Mouse (Mus musculus) forebrain, embryonic 14.5 days (tissue): ENCODE measurements around the gene Tbcc. TPM values are rescaled to one million over a fixed set of nuclear protein-coding genes. Genes with fewer than 3 reads are reported as not detected.

Experiments used
- ATAC-seq: fragments of 200-750 bp; cut with Nextera tagmentation; 2 replicates; pipeline ENCODE4 v1.8.0; 2017; ENCODE audit warnings: mild to moderate bottlenecking, moderate library complexity
- DNase-seq: peaks from one replicate; pipeline ENCODE4 v3.0.0-alpha.2; 2015; ENCODE audit warnings: low spot score
- H3K27ac ChIP-seq: fragments of 300-500 bp; sonication (generic); 2 replicates; pipeline ENCODE4 v1.5.1; 2014; ENCODE audit warnings: low read depth, mild to moderate bottlenecking, control low read depth, low read length, moderate library complexity
- H3K27me3 ChIP-seq: fragments of 300-500 bp; sonication (generic); replicated peaks from 2 replicates; pipeline ENCODE4 v1.6.1; 2014; ENCODE audit warnings: low read length, control low read depth, mixed read lengths; ENCODE audit not compliant: control insufficient read depth, insufficient read depth
- H3K36me3 ChIP-seq: fragments of 300-500 bp; sonication (generic); 2 replicates; pipeline ENCODE4 v1.6.1; 2014; ENCODE audit warnings: low read length, control low read depth; ENCODE audit not compliant: control insufficient read depth, insufficient read depth
- H3K4me1 ChIP-seq: fragments of 300-500 bp; sonication (generic); 2 replicates; pipeline ENCODE4 v1.6.1; 2014; ENCODE audit warnings: antibody characterized with exemption, low read length, control low read depth; ENCODE audit not compliant: control insufficient read depth, insufficient read depth
- H3K4me2 ChIP-seq: fragments of 300-500 bp; sonication (generic); 2 replicates; pipeline ENCODE4 v1.6.1; 2014; ENCODE audit warnings: mild to moderate bottlenecking, control low read depth, low read length
- H3K4me3 ChIP-seq: fragments of 300-500 bp; sonication (generic); 2 replicates; pipeline ENCODE4 v1.5.1; 2014; ENCODE audit warnings: low read depth, low read length, control low read depth
- H3K9ac ChIP-seq: fragments of 300-500 bp; sonication (generic); 2 replicates; pipeline ENCODE4 v1.6.1; 2014; ENCODE audit warnings: mild to moderate bottlenecking, low read length, control low read depth, moderate library complexity
- H3K9me3 ChIP-seq: fragments of 300-500 bp; sonication (generic); replicated peaks from 2 replicates; pipeline ENCODE4 v1.6.1; 2016; ENCODE audit warnings: low read length, control low read depth, mixed read lengths; ENCODE audit not compliant: control insufficient read depth
- WGBS: fragments of 180-500 bp; shearing (Covaris S2); extraction: QIAGEN DNeasy Blood & Tissue Kit; methylation state at CpG from one replicate; pipeline ENCODE4 v1.1.7; 2014; 5-methylcytosine and 5-hydroxymethylcytosine counted together
- polyA plus RNA-seq: library from polyadenylated mRNA; unstranded; fragments of >200 nt; fragmentation: Nextera tagmentation; extraction: Ambion mirVana; gene quantifications from 2 replicates; pipeline ENCODE4 v1.2.1, GENCODE M21; 2014

Gene Tbcc
- polyA plus RNA-seq, 1 experiment from 2014 or later, result 66.4 TPM

DNA sequence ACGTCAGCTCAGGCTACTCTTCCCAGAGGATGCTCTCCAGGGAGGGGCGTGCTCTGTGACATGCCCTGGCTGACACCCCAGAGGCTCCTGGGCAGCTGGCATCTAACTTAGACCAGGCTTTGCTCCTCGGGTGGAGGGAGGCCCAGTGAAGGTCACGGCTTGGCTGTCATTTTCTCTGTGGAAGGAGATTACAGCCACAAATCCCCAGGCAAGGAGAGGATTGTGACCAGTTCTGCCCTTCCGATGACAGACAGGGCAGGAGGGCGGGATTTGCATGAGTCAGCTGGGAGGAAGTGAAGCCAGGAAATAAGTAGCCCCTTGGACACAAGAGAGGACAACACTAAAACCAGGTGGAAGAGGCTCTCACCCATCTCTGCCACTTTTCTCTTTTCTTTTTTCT, 21.8 kb downstream of the Tbcc start:
- no peaks in the 10 kb centered on the region for H3K4me1 ChIP-seq
- H3K9me3 ChIP-seq, result no peaks in the 10 kb centered on the region
- H3K27me3 ChIP-seq, result no peaks in the 10 kb centered on the region
- WGBS, result 52% methylated on average over 6 of the region's 6 CpGs
- no peak for ATAC-seq
- H3K36me3 ChIP-seq, result no peaks in the 10 kb centered on the region
- no peak for DNase-seq
- H3K4me3 ChIP-seq, result no peak overlapping the region
- no peak overlapping the region for H3K27ac ChIP-seq
- no peak overlapping the region for H3K9ac ChIP-seq
- H3K4me2 ChIP-seq, result no peak overlapping the region

- ATAC-seq, result no peak
- no peak for DNase-seq
- no peaks in the 10 kb centered on the region for H3K36me3 ChIP-seq
- no peak overlapping the region for H3K27ac ChIP-seq
- no peaks in the 10 kb centered on the region for H3K9me3 ChIP-seq
- no peaks in the 10 kb centered on the region for H3K4me1 ChIP-seq
- H3K27me3 ChIP-seq, result no peaks in the 10 kb centered on the region
- H3K4me2 ChIP-seq, result no peak overlapping the region
- 61% methylated on average over 3 of the region's 3 CpGs for WGBS
- H3K4me3 ChIP-seq, result no peak overlapping the region
- H3K9ac ChIP-seq, result no peak overlapping the region
These were observed 24.6 kb downstream of the Tbcc start for GRCm38 (mm10) chr17:46915129-46915528.

DNA sequence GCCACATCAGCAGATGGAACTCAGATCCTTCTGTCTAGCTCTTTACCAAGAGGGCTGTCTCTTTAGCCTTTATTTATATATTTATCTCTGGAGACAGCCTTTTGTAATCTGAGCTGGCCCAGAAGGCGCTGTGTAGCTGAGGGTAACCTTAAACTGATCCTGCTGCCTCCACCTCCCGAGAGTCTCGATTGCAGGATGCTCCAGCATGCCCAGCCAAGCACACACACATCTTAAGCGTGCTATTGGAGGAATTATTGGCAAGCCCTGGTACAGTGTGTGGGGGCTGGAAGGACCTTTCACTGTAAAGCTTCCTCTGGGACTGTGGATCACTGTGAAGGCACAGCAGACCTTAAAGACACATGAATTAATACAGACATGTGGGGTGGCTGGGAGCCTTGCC, 28.5 kb downstream of the Tbcc start:
- Histone ChIP-seq H3K4me3 (no peak overlapping the region), H3K9me3 (no peaks in the 10 kb centered on the region), H3K36me3 (no peaks in the 10 kb centered on the region), H3K27ac (no peak overlapping the region), H3K27me3 (no peaks in the 10 kb centered on the region), H3K4me2 (no peak overlapping the region), H3K4me1 (no peaks in the 10 kb centered on the region), H3K9ac (no peak overlapping the region)
- 45% methylated on average over 4 of the region's 4 CpGs for WGBS
- DNase-seq, result no peak
- ATAC-seq, result no peak

DNA sequence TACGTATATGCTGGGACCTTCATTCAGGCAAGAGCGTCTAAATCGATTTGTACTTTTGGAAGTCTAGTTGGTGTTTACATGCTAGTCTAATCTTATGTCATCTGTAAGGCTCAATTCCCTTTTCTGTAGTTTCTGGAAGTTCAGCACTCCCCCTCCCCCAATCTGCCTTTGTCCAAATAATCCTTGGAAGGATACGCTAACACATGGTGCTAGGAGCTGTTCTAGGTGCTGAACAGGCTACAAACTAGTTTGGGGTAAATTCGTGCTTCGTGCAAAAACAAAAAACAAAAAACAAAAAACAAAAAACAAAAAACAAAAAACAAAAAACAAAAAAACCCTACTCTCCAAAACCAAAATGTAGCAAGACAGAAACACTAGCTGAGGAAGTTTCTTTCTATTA, 30.4 kb downstream of the Tbcc start:
- no peaks in the 10 kb centered on the region for H3K4me1 ChIP-seq
- H3K9me3 ChIP-seq, result no peaks in the 10 kb centered on the region
- H3K4me3 ChIP-seq, result no peak overlapping the region
- 65% methylated on average over 6 of the region's 6 CpGs for WGBS
- no peaks in the 10 kb centered on the region for H3K27me3 ChIP-seq
- no peak for DNase-seq
- ATAC-seq, result no peak
- H3K9ac ChIP-seq, result no peak overlapping the region
- H3K4me2 ChIP-seq, result no peak overlapping the region
- H3K36me3 ChIP-seq, result no peaks in the 10 kb centered on the region
- H3K27ac ChIP-seq, result no peak overlapping the region

DNA sequence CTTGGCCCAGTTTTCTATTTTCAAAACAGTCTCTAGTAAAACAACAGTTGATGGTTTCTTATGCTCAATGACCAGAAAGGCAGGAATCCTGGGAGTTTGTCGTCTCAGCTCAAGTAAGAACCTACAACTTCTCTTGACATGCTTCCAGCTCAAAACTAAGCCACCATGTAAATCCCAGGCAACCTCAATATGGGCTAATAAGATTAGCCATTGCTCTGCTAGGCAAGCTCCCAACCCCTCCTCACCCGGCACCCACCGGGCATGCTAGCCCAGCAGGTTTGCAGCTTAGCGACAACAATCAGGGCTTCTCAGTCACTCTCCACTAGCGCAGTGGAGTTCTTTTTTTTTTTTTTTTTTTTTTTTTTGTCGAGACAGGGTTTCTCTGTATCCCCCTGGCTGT, 35.7 kb downstream of the Tbcc start:
- DNase-seq, result no peak
- H3K27me3 ChIP-seq, result no peaks in the 10 kb centered on the region
- H3K4me3 ChIP-seq, result no peak overlapping the region
- WGBS, result 37% methylated on average over 6 of the region's 6 CpGs
- no peaks in the 10 kb centered on the region for H3K4me1 ChIP-seq
- H3K36me3 ChIP-seq, result peaks cover 28% of the 10 kb centered on the region
- H3K9ac ChIP-seq, result no peak overlapping the region
- H3K4me2 ChIP-seq, result no peak overlapping the region
- no peak for ATAC-seq
- H3K27ac ChIP-seq, result no peak overlapping the region
- H3K9me3 ChIP-seq, result no peaks in the 10 kb centered on the region

- no peaks in the 10 kb centered on the region for H3K4me1 ChIP-seq
- peaks cover 35% of the 10 kb centered on the region for H3K36me3 ChIP-seq
- H3K27me3 ChIP-seq, result no peaks in the 10 kb centered on the region
- DNase-seq, result no peak
- H3K4me2 ChIP-seq, result no peak overlapping the region
- ATAC-seq, result no peak
- H3K4me3 ChIP-seq, result no peak overlapping the region
- H3K27ac ChIP-seq, result no peak overlapping the region
- H3K9ac ChIP-seq, result no peak overlapping the region
- no peaks in the 10 kb centered on the region for H3K9me3 ChIP-seq
- 73% methylated on average over 3 of the region's 3 CpGs for WGBS
These were observed 36.5 kb downstream of the Tbcc start for GRCm38 (mm10) chr17:46926941-46927340.

DNA sequence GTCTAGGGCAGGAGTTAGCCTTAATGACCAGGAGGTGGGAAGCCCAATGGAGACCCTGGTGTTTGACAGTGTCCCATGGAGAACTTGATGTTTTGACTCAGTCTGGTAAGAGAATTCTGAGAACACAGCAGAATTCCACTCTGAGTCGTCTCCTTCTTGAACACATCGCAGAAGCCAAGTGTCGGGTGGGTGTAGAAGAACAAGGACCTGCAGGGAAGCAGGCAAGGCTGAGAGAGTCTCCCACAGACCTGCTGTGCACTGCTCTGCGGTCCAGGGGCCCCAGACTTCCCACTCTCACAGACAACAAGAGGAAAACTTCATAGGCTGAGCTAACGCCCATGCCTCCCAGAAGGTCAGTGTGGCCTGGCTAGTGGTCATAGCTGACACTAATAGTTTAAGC, 37.3 kb downstream of the Tbcc start:
- Histone ChIP-seq H3K4me2 (no peak overlapping the region), H3K27me3 (no peaks in the 10 kb centered on the region), H3K36me3 (peaks cover 44% of the 10 kb centered on the region), H3K27ac (no peak overlapping the region), H3K9me3 (no peaks in the 10 kb centered on the region), H3K9ac (no peak overlapping the region), H3K4me3 (no peak overlapping the region), H3K4me1 (no peaks in the 10 kb centered on the region)
- DNase-seq (no peak), ATAC-seq (no peak)
- WGBS, result 97% methylated on average over 5 of the region's 5 CpGs

GRCm38 (mm10) chr17:46929277-46929676, 38.8 kb downstream of the Tbcc start:
- H3K9me3 ChIP-seq, result no peaks in the 10 kb centered on the region
- H3K4me1 ChIP-seq, result no peaks in the 10 kb centered on the region
- no peak overlapping the region for H3K4me2 ChIP-seq
- H3K27me3 ChIP-seq, result no peaks in the 10 kb centered on the region
- no peak overlapping the region for H3K27ac ChIP-seq
- 91% methylated on average over 12 of the region's 12 CpGs for WGBS
- no peak for DNase-seq
- no peak for ATAC-seq
- peaks cover 59% of the 10 kb centered on the region for H3K36me3 ChIP-seq
- H3K4me3 ChIP-seq, result no peak overlapping the region
- H3K9ac ChIP-seq, result no peak overlapping the region

- Histone ChIP-seq H3K27ac (no peak overlapping the region), H3K4me1 (no peaks in the 10 kb centered on the region), H3K9me3 (no peaks in the 10 kb centered on the region), H3K4me3 (no peak overlapping the region), H3K4me2 (no peak overlapping the region), H3K9ac (no peak overlapping the region), H3K36me3 (peaks cover 64% of the 10 kb centered on the region), H3K27me3 (no peaks in the 10 kb centered on the region)
- DNase-seq (no peak), ATAC-seq (no peak)
- 93% methylated on average over 7 of the region's 7 CpGs for WGBS
These were observed 39.4 kb downstream of the Tbcc start for GRCm38 (mm10) chr17:46929897-46930296.

DNA sequence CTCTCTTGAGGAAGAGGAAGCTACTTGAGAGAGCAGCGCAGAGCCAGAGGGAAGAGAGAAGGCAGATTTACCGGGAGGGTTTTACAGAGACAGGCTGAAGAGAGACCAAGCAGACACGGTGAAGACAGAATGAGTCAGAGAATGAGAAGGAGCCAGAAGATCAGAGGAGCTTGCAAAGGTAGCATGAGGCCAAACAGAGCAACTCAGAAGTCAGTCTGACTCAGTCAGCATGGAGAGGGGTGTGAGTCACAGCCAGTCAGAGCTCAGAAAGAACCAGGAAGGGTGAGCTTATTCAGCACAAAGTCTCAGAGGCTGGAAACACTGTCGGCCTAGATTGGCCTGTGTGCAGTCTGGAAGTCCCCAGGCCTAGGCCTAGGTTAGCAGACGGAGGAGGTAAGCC, 42.5 kb downstream of the Tbcc start:
- Histone ChIP-seq H3K4me3 (no peak overlapping the region), H3K9ac (no peak overlapping the region), H3K9me3 (no peaks in the 10 kb centered on the region), H3K36me3 (peaks cover 91% of the 10 kb centered on the region), H3K4me2 (no peak overlapping the region), H3K27ac (no peak overlapping the region), H3K27me3 (no peaks in the 10 kb centered on the region), H3K4me1 (no peaks in the 10 kb centered on the region)
- WGBS, result 95% methylated on average over 5 of the region's 5 CpGs
- DNase-seq (no peak), ATAC-seq (no peak)
